Mouse (Mus musculus) kidney, adult 2 months (tissue): ENCODE data around the gene Susd4.

Experiments
- CTCF ChIP-seq: fragments of 200-500 bp; conservative IDR thresholded peaks from 2 replicates; pipeline ENCODE4 v1.5.1; 2011; ENCODE audit warnings: low read depth, mild to moderate bottlenecking, control low read depth, low read length, moderate library complexity, mixed read lengths; ENCODE audit not compliant: insufficient read depth, insufficient read length
- POLR2A ChIP-seq: fragments of 200-500 bp; IDR thresholded peaks from one replicate; pipeline ENCODE4 v1.6.1; 2011; ENCODE audit warnings: low read depth, low read length, control low read depth

GRCm38 (mm10) chr1:182784784-182785183 is 21.1 kb downstream of the Susd4 start:
- TF ChIP-seq POLR2A (no peak), CTCF (no peak)
